Mouse (Mus musculus) left cerebral cortex, postnatal 14 days (tissue): ENCODE measurements around the gene Msln. TPM values are rescaled to one million over a fixed set of nuclear protein-coding genes. Genes with fewer than 3 reads are reported as not detected.

Experiments
- microRNA-seq, 2 experiments: library from miRNA; unstranded; fragments of <30 nt; microRNA quantifications; one replicate each; pipeline ENCODE4 v1.2.0; 2022
- total RNA-seq, 2 experiments: library from RNA; stranded (reverse); gene quantifications; 2 replicates each; pipeline ENCODE4 v1.2.3; 2021

Gene Msln
- total RNA-seq, 2 experiments from 2014 or later, result 6.2 to 6.5 TPM

Small RNA genes lying within 50 kb of the gene (microRNA-seq; reads per million reads assigned to microRNA genes)
- gene Gm25083, result 0 reads per million in 2 experiments
- 1.6 to 3.4 reads per million in 2 experiments for gene Mir6966

Other genes with a start within 250 kb of the Msln start
- gene Sox8, start 183.7 kb downstream of the Msln start, total RNA-seq, result 10 to 100 TPM; 62.2 to 70.1 TPM
- 10 to 100 TPM; 22.1 to 23.4 TPM for gene Lmf1, start 175.3 kb downstream of the Msln start, total RNA-seq
- 100 to 1,000 TPM; 125 to 154 TPM for gene Gng13, start 37.2 kb downstream of the Msln start, total RNA-seq
- gene Chtf18, start 27.0 kb downstream of the Msln start, total RNA-seq, result 1 to 10 TPM; 1.9 to 4.3 TPM
- 10 to 100 TPM; 34.2 to 35.5 TPM for gene Rpusd1, start 26.7 kb downstream of the Msln start, total RNA-seq
- gene Mslnl, start 18.3 kb downstream of the Msln start, total RNA-seq, result not detected
- gene Narfl, start 19.4 kb upstream of the Msln start, total RNA-seq, result 10 to 100 TPM; 28.8 to 32.8 TPM
- 100 to 1,000 TPM; 127 to 140 TPM for gene Haghl, start 31.3 kb upstream of the Msln start, total RNA-seq
- gene Ccdc78, start 32.2 kb upstream of the Msln start, total RNA-seq, result not detected
- 10 to 100 TPM; 82.7 to 87.4 TPM for gene Fam173a, start 38.5 kb upstream of the Msln start, total RNA-seq
- gene AC134908.4, start 41.3 kb upstream of the Msln start, total RNA-seq, result not detected
- gene Metrn, start 42.8 kb upstream of the Msln start, total RNA-seq, result 10 to 100 TPM; 73.5 to 84.2 TPM
- gene Fbxl16, start 54.7 kb upstream of the Msln start, total RNA-seq, result 100 to 1,000 TPM; 460 to 479 TPM
- 10 to 100 TPM; 22.3 to 23.3 TPM for gene Wdr24, start 69.2 kb upstream of the Msln start, total RNA-seq
- 10 to 100 TPM; 59.1 to 59.6 TPM for gene Jmjd8, start 74.5 kb upstream of the Msln start, total RNA-seq
- 100 to 1,000 TPM; 160 to 166 TPM for gene Stub1, start 79.0 kb upstream of the Msln start, total RNA-seq
- gene Rhbdl1, start 82.9 kb upstream of the Msln start, total RNA-seq, result 10 to 100 TPM; 85.8 to 89.7 TPM
- 10 to 100 TPM; 29.0 to 29.5 TPM for gene Gm20683, start 87.4 kb upstream of the Msln start, total RNA-seq
- gene Rhot2, start 90.5 kb upstream of the Msln start, total RNA-seq, result 10 to 100 TPM; 81.9 to 84.9 TPM
- gene Wdr90, start 107.1 kb upstream of the Msln start, total RNA-seq, result 10 to 100 TPM; 34.2 to 37.9 TPM
- gene Mcrip2, start 114.4 kb upstream of the Msln start, total RNA-seq, result 10 to 100 TPM; 25.5 to 31.6 TPM
- gene Mettl26, start 120.7 kb upstream of the Msln start, total RNA-seq, result 10 to 100 TPM; 37.6 to 40.3 TPM
- gene Wfikkn1, start 126.5 kb upstream of the Msln start, total RNA-seq, result 1 to 10 TPM; 1.1 to 1.8 TPM
- gene Rab40c, start 165.3 kb upstream of the Msln start, total RNA-seq, result 10 to 100 TPM; 53.7 to 57.3 TPM
- gene Pigq, start 190.6 kb upstream of the Msln start, total RNA-seq, result 100 to 1,000 TPM; 138 to 145 TPM
- not detected for gene Nhlrc4, start 190.6 kb upstream of the Msln start, total RNA-seq
- under 1 TPM in 1 of 2 experiments, not detected in 1; 0.13 TPM for gene A930017K11Rik, start 198.2 kb upstream of the Msln start, total RNA-seq
- gene Capn15, start 231.4 kb upstream of the Msln start, total RNA-seq, result 10 to 100 TPM; 46.5 to 50.0 TPM